Mouse (Mus musculus) limb, embryonic 14.5 days (tissue): ENCODE measurements at regions not wholly inside any gene's neighbourhood (a gene's known extent, or its start where the extent isn't known, plus 50 kb on each side); places are given as distances from the start of the nearest gene placed in this dataset.

Experiments
- ATAC-seq: fragments of 200-750 bp; cut with Nextera tagmentation; 2 replicates; pipeline ENCODE4 v1.8.0; 2017; ENCODE audit warnings: low read depth, moderate number of reproducible peaks, moderate TSS enrichment; ENCODE audit not compliant: low FRiP score
- DNase-seq: peaks from one replicate; pipeline ENCODE4 v3.0.0-alpha.2; 2015; ENCODE audit warnings: low spot score
- H3K27ac ChIP-seq: fragments of 300-500 bp; sonication (generic); replicated peaks from 2 replicates; pipeline ENCODE4 v1.5.1; 2014; ENCODE audit warnings: low read depth, mild to moderate bottlenecking, low read length, moderate library complexity, mixed read lengths
- H3K27me3 ChIP-seq: fragments of 300-500 bp; sonication (generic); 2 replicates; pipeline ENCODE4 v1.6.1; 2014; ENCODE audit warnings: low read length, mixed read lengths; ENCODE audit not compliant: control insufficient read depth, insufficient read depth
- H3K36me3 ChIP-seq: fragments of 300-500 bp; sonication (generic); 2 replicates; pipeline ENCODE4 v1.6.1; 2014; ENCODE audit warnings: mild to moderate bottlenecking, low read length, moderate library complexity, mixed read lengths; ENCODE audit not compliant: control insufficient read depth, insufficient read depth
- H3K4me1 ChIP-seq: fragments of 300-500 bp; sonication (generic); 2 replicates; pipeline ENCODE4 v1.6.1; 2014; ENCODE audit warnings: antibody characterized with exemption, low read length, mixed read lengths; ENCODE audit not compliant: control insufficient read depth, insufficient read depth
- H3K4me2 ChIP-seq: fragments of 300-500 bp; sonication (generic); replicated peaks from 2 replicates; pipeline ENCODE4 v1.6.1; 2014; ENCODE audit warnings: low read depth, mild to moderate bottlenecking, low read length, moderate library complexity; ENCODE audit not compliant: severe bottlenecking
- H3K4me3 ChIP-seq: fragments of 300-500 bp; sonication (generic); replicated peaks from 2 replicates; pipeline ENCODE4 v1.5.1; 2014; ENCODE audit warnings: low read length
- H3K9ac ChIP-seq: fragments of 300-500 bp; sonication (generic); 2 replicates; pipeline ENCODE4 v1.6.1; 2014; ENCODE audit warnings: mild to moderate bottlenecking, low read depth, low read length, moderate library complexity; ENCODE audit not compliant: severe bottlenecking
- H3K9me3 ChIP-seq: fragments of 300-500 bp; sonication (generic); 2 replicates; pipeline ENCODE4 v1.6.1; 2016; ENCODE audit warnings: low read length; ENCODE audit not compliant: control insufficient read depth
- POLR2A ChIP-seq: fragments of 200-500 bp; IDR thresholded peaks from 2 replicates; pipeline ENCODE4 v1.8.0; 2012; ENCODE audit warnings: inconsistent platforms, mild to moderate bottlenecking, moderate library complexity, borderline replicate concordance; ENCODE audit not compliant: insufficient read depth, insufficient read length; ENCODE audit errors: extremely low read depth
- WGBS: fragments of 180-500 bp; shearing (Covaris S2); extraction: QIAGEN DNeasy Blood & Tissue Kit; methylation state at CpG from one replicate; pipeline ENCODE4 v1.1.7; 2014; 5-methylcytosine and 5-hydroxymethylcytosine counted together

DNA sequence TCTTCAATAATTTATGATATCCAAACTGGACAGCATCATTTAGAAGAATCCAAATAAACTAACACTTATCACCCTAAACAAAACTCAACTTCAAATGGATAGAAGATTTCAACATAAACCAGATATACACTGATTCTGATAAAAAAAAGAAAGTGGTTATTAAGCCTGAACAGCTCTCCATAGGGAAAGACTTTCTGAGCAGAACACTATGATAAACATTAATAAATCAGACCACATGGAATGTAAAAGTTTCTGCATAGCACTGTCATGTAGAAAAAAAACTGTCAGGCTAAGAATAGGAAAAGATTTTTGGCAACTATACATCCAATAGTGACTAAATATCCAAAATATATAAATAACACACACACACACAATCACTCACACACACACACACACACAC is 1684.3 kb downstream of the D3Ertd751e start:
- H3K27ac ChIP-seq, result no peak overlapping the region
- H3K9ac ChIP-seq, result no peak overlapping the region
- no peak for TF ChIP-seq POLR2A
- DNase-seq (no peak), ATAC-seq (no peak)
- no peaks in the 10 kb centered on the region for H3K27me3 ChIP-seq
- H3K4me3 ChIP-seq, result no peak overlapping the region
- H3K4me2 ChIP-seq, result no peak overlapping the region
- no peaks in the 10 kb centered on the region for H3K4me1 ChIP-seq
- H3K36me3 ChIP-seq, result no peaks in the 10 kb centered on the region
- H3K9me3 ChIP-seq, result no peaks in the 10 kb centered on the region

DNA sequence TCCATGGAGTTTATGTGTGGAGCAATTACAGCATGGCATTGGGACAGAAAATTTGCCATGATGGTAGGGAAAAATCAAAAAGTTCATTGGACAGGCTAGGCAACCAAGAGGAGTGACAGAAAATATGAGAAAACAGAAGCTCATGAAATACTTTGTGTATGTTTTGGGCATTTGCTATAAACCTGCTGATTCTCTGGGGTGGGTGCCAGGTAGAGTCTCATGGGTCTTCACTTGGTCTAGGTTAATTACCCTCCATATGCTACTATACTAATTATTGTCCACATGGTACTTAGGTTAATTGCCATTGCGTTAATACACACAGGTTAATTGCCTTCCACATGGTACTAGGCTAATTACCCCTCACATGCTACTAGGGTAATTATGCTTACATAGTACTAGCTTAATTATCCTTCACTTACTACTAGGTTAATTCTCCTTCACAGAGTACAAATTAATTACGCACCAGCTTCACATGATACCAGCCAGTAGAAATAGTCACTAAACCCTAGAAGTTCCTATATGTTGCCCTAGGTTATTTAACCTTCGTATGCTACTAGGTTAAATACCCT is 1719.2 kb downstream of the D3Ertd751e start:
- Histone ChIP-seq H3K27me3 (no peaks in the 10 kb centered on the region), H3K4me3 (no peak overlapping the region), H3K9me3 (no peaks in the 10 kb centered on the region), H3K4me2 (no peak overlapping the region), H3K27ac (no peak overlapping the region), H3K36me3 (no peaks in the 10 kb centered on the region), H3K9ac (no peak overlapping the region), H3K4me1 (no peaks in the 10 kb centered on the region)
- DNase-seq (no peak), ATAC-seq (no peak)
- 65% methylated on average over 3 of the region's 3 CpGs for WGBS
- TF ChIP-seq POLR2A, result no peak
